Mouse (Mus musculus) hindbrain, embryonic 13.5 days (tissue): Measurements from ENCODE around the gene Kirrel2. TPM values are rescaled to one million over a fixed set of nuclear protein-coding genes. Genes with fewer than 3 reads are reported as not detected.

Source experiments
- ATAC-seq: fragments of 200-750 bp; cut with Nextera tagmentation; 2 replicates; pipeline ENCODE4 v1.8.0; 2017; ENCODE audit warnings: moderate TSS enrichment; ENCODE audit not compliant: low FRiP score
- H3K27ac ChIP-seq: fragments of 300-500 bp; sonication (generic); 2 replicates; pipeline ENCODE4 v1.5.1; 2015; ENCODE audit warnings: inconsistent platforms, mild to moderate bottlenecking, moderate library complexity
- H3K27me3 ChIP-seq: fragments of 300-500 bp; sonication (generic); 2 replicates; pipeline ENCODE4 v1.6.1; 2015; ENCODE audit warnings: mild to moderate bottlenecking, inconsistent platforms
- H3K36me3 ChIP-seq: fragments of 300-500 bp; sonication (generic); 2 replicates; pipeline ENCODE4 v1.6.1; 2015; ENCODE audit warnings: mild to moderate bottlenecking, inconsistent platforms
- H3K4me1 ChIP-seq: fragments of 300-500 bp; sonication (generic); replicated peaks from 2 replicates; pipeline ENCODE4 v1.6.1; 2015; ENCODE audit warnings: inconsistent platforms
- H3K4me2 ChIP-seq: fragments of 300-500 bp; sonication (generic); 2 replicates; pipeline ENCODE4 v1.6.1; 2015; ENCODE audit warnings: inconsistent platforms, mild to moderate bottlenecking, moderate library complexity
- H3K4me3 ChIP-seq: fragments of 300-500 bp; sonication (generic); 2 replicates; pipeline ENCODE4 v1.5.1; 2015; ENCODE audit warnings: mild to moderate bottlenecking, inconsistent platforms
- H3K9ac ChIP-seq: fragments of 300-500 bp; sonication (generic); 2 replicates; pipeline ENCODE4 v1.6.1; 2015; ENCODE audit warnings: mild to moderate bottlenecking, inconsistent platforms
- H3K9me3 ChIP-seq: fragments of 300-500 bp; sonication (generic); 2 replicates; pipeline ENCODE4 v1.6.1; 2016; ENCODE audit warnings: inconsistent platforms
- WGBS: fragments of 180-500 bp; shearing (Covaris S2); methylation state at CpG from one replicate; pipeline ENCODE4 v1.1.7; 2015; 5-methylcytosine and 5-hydroxymethylcytosine counted together
- polyA plus RNA-seq: library from polyadenylated mRNA; unstranded; fragments of >200 nt; fragmentation: Nextera tagmentation; extraction: Ambion mirVana; gene quantifications from 2 replicates; pipeline ENCODE4 v1.2.1, GENCODE M21; 2015

Gene Kirrel2
- polyA plus RNA-seq, 1 experiment from 2014 or later, result 10.0 TPM

GRCm38 (mm10) chr7:30402343-30402742 is 55.1 kb downstream of the Kirrel2 start:
- H3K9me3 ChIP-seq, result no peaks in the 10 kb centered on the region
- H3K4me3 ChIP-seq, result no peak overlapping the region
- no peak overlapping the region for H3K27ac ChIP-seq
- H3K27me3 ChIP-seq, result 0 out of 2 replicates have a peak, but pooled peaks cover 2% of the 10 kb centered on the region
- H3K4me1 ChIP-seq, result peaks cover 4% of the 10 kb centered on the region
- no peak overlapping the region for H3K4me2 ChIP-seq
- ATAC-seq, result no peak
- H3K36me3 ChIP-seq, result no peaks in the 10 kb centered on the region
- 73% methylated on average over 4 of the region's 4 CpGs for WGBS
- no peak overlapping the region for H3K9ac ChIP-seq

- no peaks in the 10 kb centered on the region for H3K36me3 ChIP-seq
- no peaks in the 10 kb centered on the region for H3K9me3 ChIP-seq
- H3K4me2 ChIP-seq, result no peak overlapping the region
- H3K27ac ChIP-seq, result no peak overlapping the region
- H3K27me3 ChIP-seq, result 0 out of 2 replicates have a peak, but pooled peaks cover 2% of the 10 kb centered on the region
- no peak overlapping the region for H3K9ac ChIP-seq
- H3K4me1 ChIP-seq, result peaks cover 4% of the 10 kb centered on the region
- no peak for ATAC-seq
- 45% methylated on average over 7 of the region's 7 CpGs for WGBS
- no peak overlapping the region for H3K4me3 ChIP-seq
Measured at GRCm38 (mm10) chr7:30399671-30400070, 57.8 kb downstream of the Kirrel2 start.

Other genes starting within 250 kb of the Kirrel2 start
- gene Polr2i, start 225.7 kb downstream of the Kirrel2 start, polyA plus RNA-seq, result 174 and 175 TPM in 2 replicates
- 383 and 390 TPM in 2 replicates for gene Tbcb, start 225.4 kb downstream of the Kirrel2 start, polyA plus RNA-seq
- not detected in 2 replicates for gene Ovol3, start 222.0 kb downstream of the Kirrel2 start, polyA plus RNA-seq
- gene Thap8, start 177.6 kb downstream of the Kirrel2 start, polyA plus RNA-seq, result 0.43 and 0.66 TPM in 2 replicates
- 3.1 and 4.3 TPM in 2 replicates for gene Wdr62, start 177.3 kb downstream of the Kirrel2 start, polyA plus RNA-seq
- gene Clip3, start 166.0 kb downstream of the Kirrel2 start, polyA plus RNA-seq, result 84.2 and 90.1 TPM in 2 replicates
- 118 and 126 TPM in 2 replicates for gene Alkbh6, start 149.0 kb downstream of the Kirrel2 start, polyA plus RNA-seq
- 13.1 and 16.8 TPM in 2 replicates for gene Syne4, start 142.9 kb downstream of the Kirrel2 start, polyA plus RNA-seq
- 0.36 TPM in 1 of 2 replicates, not detected in the other for gene E130208F15Rik, start 135.9 kb downstream of the Kirrel2 start, polyA plus RNA-seq
- gene Sdhaf1, start 133.8 kb downstream of the Kirrel2 start, polyA plus RNA-seq, result 21.4 and 21.6 TPM in 2 replicates
- 13.2 and 13.4 TPM in 2 replicates for gene Lrfn3, start 94.9 kb downstream of the Kirrel2 start, polyA plus RNA-seq
- gene Tyrobp, start 43.9 kb downstream of the Kirrel2 start, polyA plus RNA-seq, result 29.8 and 38.1 TPM in 2 replicates
- gene Hcst, start 37.8 kb downstream of the Kirrel2 start, polyA plus RNA-seq, result 0.52 and 0.88 TPM in 2 replicates
- gene Nfkbid, start 36.0 kb downstream of the Kirrel2 start, polyA plus RNA-seq, result 2.0 TPM in 2 replicates
- gene Aplp1, start 12.2 kb downstream of the Kirrel2 start, polyA plus RNA-seq, result 583 and 599 TPM in 2 replicates
- gene Nphs1, start 625 bp upstream of the Kirrel2 start, polyA plus RNA-seq, result 0.94 and 1.8 TPM in 2 replicates
- gene Prodh2, start 35.9 kb upstream of the Kirrel2 start, polyA plus RNA-seq, result not detected in 2 replicates
- 103 and 111 TPM in 2 replicates for gene Arhgap33, start 77.4 kb upstream of the Kirrel2 start, polyA plus RNA-seq
- gene Hspb6, start 94.5 kb upstream of the Kirrel2 start, polyA plus RNA-seq, result 7.8 and 7.9 TPM in 2 replicates
- 8.1 and 8.4 TPM in 2 replicates for gene Proser3, start 94.6 kb upstream of the Kirrel2 start, polyA plus RNA-seq
- gene Lin37, start 102.1 kb upstream of the Kirrel2 start, polyA plus RNA-seq, result 51.7 and 57.9 TPM in 2 replicates
- 98.9 and 105 TPM in 2 replicates for gene U2af1l4, start 105.6 kb upstream of the Kirrel2 start, polyA plus RNA-seq
- gene Gm49396, start 105.7 kb upstream of the Kirrel2 start, polyA plus RNA-seq, result 15.4 and 19.8 TPM in 2 replicates
- 134 and 139 TPM in 2 replicates for gene Psenen, start 105.9 kb upstream of the Kirrel2 start, polyA plus RNA-seq
- 5.3 and 6.1 TPM in 2 replicates for gene Igflr1, start 107.7 kb upstream of the Kirrel2 start, polyA plus RNA-seq
- gene Kmt2b, start 131.0 kb upstream of the Kirrel2 start, polyA plus RNA-seq, result 10.7 and 11.3 TPM in 2 replicates
- gene Zbtb32, start 141.2 kb upstream of the Kirrel2 start, polyA plus RNA-seq, result 0.21 and 0.25 TPM in 2 replicates
- 0.49 and 0.63 TPM in 2 replicates for gene Upk1a, start 155.2 kb upstream of the Kirrel2 start, polyA plus RNA-seq
- gene Cox6b1, start 168.5 kb upstream of the Kirrel2 start, polyA plus RNA-seq, result 1,107 TPM in 2 replicates
- not detected in 2 replicates for gene Etv2, start 178.2 kb upstream of the Kirrel2 start, polyA plus RNA-seq
- 137 and 140 TPM in 2 replicates for gene Rbm42, start 192.6 kb upstream of the Kirrel2 start, polyA plus RNA-seq
- gene Haus5, start 207.3 kb upstream of the Kirrel2 start, polyA plus RNA-seq, result 23.2 and 27.1 TPM in 2 replicates
- gene Pmis2, start 213.9 kb upstream of the Kirrel2 start, polyA plus RNA-seq, result not detected in 2 replicates
- gene 2200002J24Rik, start 241.2 kb upstream of the Kirrel2 start, polyA plus RNA-seq, result not detected in 2 replicates